In genomic region chr3:121735542-121735941, GRCm38 (mm10) we compare ENCODE assay signal across 12 mouse cellular contexts. TPM values are rescaled to one million over a fixed set of nuclear protein-coding genes. Genes with fewer than 3 reads are reported as not detected.
A peak's percentile ranks its signal among the peaks of the same experiment; 100 is the strongest.
DNase-seq lines count a peak whose midpoint lies in the region; ATAC-seq and TF ChIP-seq lines count a peak whose summit lies in the region.
"Had no signal": no experiment of that assay in that cellular context is flagged by ENCODE, and none has a peak within 500 bp of the region (broad histone marks: within the 10 kb centered on the region; RNA-seq: fewer than 3 reads in every experiment).

No protein-coding gene starts in this region.

- no peak overlapping the region for H3K9ac ChIP-seq in forebrain, postnatal 0 days
- H3K9ac ChIP-seq in forebrain, embryonic 11.5 days (ENCODE audit: low read length), result no peak overlapping the region
- H3K9ac ChIP-seq in stomach, postnatal 0 days (ENCODE audit: low read length), result no peak overlapping the region
- H3K9ac ChIP-seq: limb, embryonic 15.5 days had no signal

- no peak for DNase-seq in forebrain, postnatal 0 days
- no peak for DNase-seq in forebrain, embryonic 11.5 days (ENCODE audit: low spot score)
- peak; percentile 67 for DNase-seq in kidney, adult 9 months
- DNase-seq in kidney, postnatal 10 days, result no peak
- DNase-seq in testis, postnatal 10 days (ENCODE audit: low spot score), result no peak
- DNase-seq in stomach, postnatal 0 days (ENCODE audit: low spot score), result peak; percentile 12
- no peak for DNase-seq in urinary bladder, postnatal 14 days (ENCODE audit: low spot score)
- DNase-seq: embryo, embryonic 11 days; right cerebral cortex, postnatal 25 days had no signal

- no peak for TF ChIP-seq EP300 in stomach, postnatal 0 days (optimal IDR thresholded peaks at IDR 0.05)

- no peak overlapping the region for H3K4me2 ChIP-seq in forebrain, postnatal 0 days (ENCODE audit: low read depth)
- no peak overlapping the region for H3K4me2 ChIP-seq in forebrain, embryonic 11.5 days (ENCODE audit: low read depth, low read length, severe bottlenecking)
- H3K4me2 ChIP-seq in stomach, postnatal 0 days (replicated peaks; ENCODE audit: low read depth), result no peak overlapping the region
- H3K4me2 ChIP-seq: limb, embryonic 15.5 days had no signal

- H3K36me3 ChIP-seq in forebrain, postnatal 0 days (ENCODE audit: insufficient read depth), result peaks cover 13% of the 10 kb centered on the region
- no peaks in the 10 kb centered on the region for H3K36me3 ChIP-seq in forebrain, embryonic 11.5 days (ENCODE audit: control insufficient read depth, insufficient read depth, low read length)
- no peaks in the 10 kb centered on the region for H3K36me3 ChIP-seq in testis, adult 2 months (ENCODE audit: control insufficient read depth, insufficient read depth, low read length)
- no peaks in the 10 kb centered on the region for H3K36me3 ChIP-seq in stomach, postnatal 0 days (ENCODE audit: control insufficient read depth, insufficient read depth, low read length)

- no peak for TF ChIP-seq CTCF in forebrain, postnatal 0 days (IDR thresholded peaks at IDR 0.05; ENCODE audit: low read depth)
- TF ChIP-seq CTCF in testis, adult 2 months (IDR thresholded peaks at IDR 0.05; ENCODE audit: control insufficient read depth, insufficient read depth, insufficient replicate concordance, low read depth, low read length), result no peak
- no peak for TF ChIP-seq CTCF in stomach, postnatal 0 days (IDR thresholded peaks at IDR 0.05; ENCODE audit: low read depth)

- H3K27ac ChIP-seq in forebrain, postnatal 0 days (ENCODE audit: low read depth, low read length), result peak overlapping the region; percentile 54
- H3K27ac ChIP-seq in forebrain, embryonic 11.5 days (ENCODE audit: low read depth, low read length), result no peak overlapping the region
- H3K27ac ChIP-seq in testis, adult 2 months (ENCODE audit: control insufficient read depth, insufficient read depth, low read depth, low read length), result peak overlapping the region; percentile 90
- H3K27ac ChIP-seq in stomach, postnatal 0 days (replicated peaks), result peak overlapping the region; percentile 70
- H3K27ac ChIP-seq: limb, embryonic 15.5 days had no signal

- no peaks in the 10 kb centered on the region for H3K9me3 ChIP-seq in forebrain, postnatal 0 days (ENCODE audit: low read length)
- H3K9me3 ChIP-seq in forebrain, embryonic 11.5 days (ENCODE audit: control insufficient read depth, low read length), result no peaks in the 10 kb centered on the region
- H3K9me3 ChIP-seq in stomach, postnatal 0 days (ENCODE audit: control insufficient read depth, low read length), result no peaks in the 10 kb centered on the region
- H3K9me3 ChIP-seq: limb, embryonic 15.5 days had no signal

- no peaks in the 10 kb centered on the region for H3K27me3 ChIP-seq in forebrain, postnatal 0 days (ENCODE audit: insufficient read depth, low read length)
- no peaks in the 10 kb centered on the region for H3K27me3 ChIP-seq in forebrain, embryonic 11.5 days (ENCODE audit: control insufficient read depth, insufficient read depth, low read length)
- no peaks in the 10 kb centered on the region for H3K27me3 ChIP-seq in testis, adult 2 months (ENCODE audit: control insufficient read depth, insufficient read depth, low read length)
- H3K27me3 ChIP-seq in stomach, postnatal 0 days (ENCODE audit: control insufficient read depth, insufficient read depth, low read length), result no peaks in the 10 kb centered on the region
- H3K27me3 ChIP-seq: limb, embryonic 15.5 days; Patski had no signal

- H3K4me1 ChIP-seq in forebrain, postnatal 0 days (ENCODE audit: insufficient read depth), result peaks cover 6% of the 10 kb centered on the region; the same call in 1 of the 2 replicates
- peaks cover 3% of the 10 kb centered on the region; the same call in 1 of the 2 replicates for H3K4me1 ChIP-seq in forebrain, embryonic 11.5 days (replicated peaks; ENCODE audit: control insufficient read depth, insufficient read depth, low read length)
- no peaks in the 10 kb centered on the region for H3K4me1 ChIP-seq in testis, adult 2 months (ENCODE audit: control insufficient read depth, insufficient read depth, low read length)
- H3K4me1 ChIP-seq in stomach, postnatal 0 days (replicated peaks; ENCODE audit: control insufficient read depth, insufficient read depth), result no peaks in the 10 kb centered on the region; the same call in 1 of the 2 replicates

- WGBS in forebrain, postnatal 0 days, result 76% methylated on average over 7 of the region's 7 CpGs
- WGBS in forebrain, embryonic 11.5 days, result 75% methylated on average over 7 of the region's 7 CpGs
- WGBS in stomach, postnatal 0 days, result 61% methylated on average over 7 of the region's 7 CpGs

- ATAC-seq in forebrain, postnatal 0 days, result no peak
- ATAC-seq in forebrain, embryonic 11.5 days (replicated peaks; ENCODE audit: low FRiP score), result no peak
- ATAC-seq in stomach, postnatal 0 days (ENCODE audit: low FRiP score, low TSS enrichment), result no peak

- H3K4me3 ChIP-seq in forebrain, postnatal 0 days (ENCODE audit: low read depth, low read length), result no peak overlapping the region
- no peak overlapping the region for H3K4me3 ChIP-seq in forebrain, embryonic 11.5 days (ENCODE audit: low read depth, low read length)
- no peak overlapping the region for H3K4me3 ChIP-seq in testis, adult 2 months (ENCODE audit: control insufficient read depth, low read depth, low read length)
- no peak overlapping the region for H3K4me3 ChIP-seq in stomach, postnatal 0 days (ENCODE audit: low read depth, low read length)
- H3K4me3 ChIP-seq: limb, embryonic 15.5 days had no signal

- TF ChIP-seq POLR2A in testis, adult 2 months (IDR thresholded peaks at IDR 0.05; ENCODE audit: control insufficient read depth, low read depth, low read length), result no peak

RNA-seq across cellular contexts. Expression of gene F3, which starts 12.2 kb away (rescaled TPM):
- total RNA-seq in forebrain, postnatal 0 days (2014; rRNA removed), result 9.7 and 11.5 TPM in 2 replicates
- polyA plus RNA-seq in forebrain, postnatal 0 days (2015; fragmentation: Nextera tagmentation; extraction: Ambion mirVana), result 13.4 and 14.2 TPM in 2 replicates
- 8.0 and 9.2 TPM in 2 replicates for polyA plus RNA-seq in forebrain, embryonic 11.5 days (2014; fragmentation: Nextera tagmentation; extraction: Ambion mirVana)
- polyA plus RNA-seq in testis, adult 2 months (2012; rRNA removed), result 3.5 and 4.2 TPM in 2 replicates
- 26.8 and 29.2 TPM in 2 replicates for polyA plus RNA-seq in stomach, postnatal 0 days (2015; fragmentation: Nextera tagmentation; extraction: Ambion mirVana)

Comparison
In these comparisons a context has a peak if more than half of its experiments do, and no peak if none do; other contexts are left out.
1. DNase-seq: peak in kidney, adult 9 months (single experiment) and stomach, postnatal 0 days (single experiment); none in forebrain, postnatal 0 days (single experiment), forebrain, embryonic 11.5 days (single experiment), kidney, postnatal 10 days (single experiment), testis, postnatal 10 days (single experiment) and urinary bladder, postnatal 14 days (single experiment).